ENCODE assay signal across 8 mouse cellular contexts in the genomic region with DNA sequence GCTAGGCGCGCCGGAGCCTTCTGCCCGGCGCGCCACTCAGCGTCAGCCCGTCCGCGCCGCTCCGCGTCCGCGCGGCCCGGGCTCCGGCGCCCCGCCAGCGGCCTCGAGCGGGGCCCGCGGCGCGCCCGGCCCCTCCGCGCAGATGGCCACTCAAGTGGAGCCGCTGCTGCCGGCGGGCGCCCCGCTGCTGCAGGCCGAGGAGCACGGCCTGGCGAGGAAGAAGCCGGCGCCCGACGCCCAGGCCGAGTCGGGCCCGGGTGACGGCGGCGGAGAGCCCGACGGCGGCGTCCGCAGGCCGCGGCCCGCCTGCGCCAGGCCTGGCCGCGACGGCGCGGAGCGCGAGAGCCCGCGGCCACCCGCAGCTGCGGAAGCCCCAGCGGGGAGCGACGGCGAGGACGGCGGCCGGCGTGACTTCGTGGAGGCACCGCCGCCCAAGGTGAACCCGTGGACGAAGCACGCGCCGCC. TPM values are rescaled to one million over a fixed set of nuclear protein-coding genes. Genes with fewer than 3 reads are reported as not detected.
DNase-seq lines count a peak whose midpoint lies in the region; ATAC-seq lines count a peak whose summit lies in the region.

Gene Larp1 (plus strand): TSS at position 14 of the 465 bp plus-strand sequence.

- H3K9ac ChIP-seq in intestine, embryonic 16.5 days (ENCODE audit: low read depth, low read length): peak within 1 kb of the TSS; percentile 96

- H3K27me3 ChIP-seq in intestine, embryonic 16.5 days (replicated peaks; ENCODE audit: control insufficient read depth, insufficient read depth, low read length): no peaks in the 10 kb centered on the region
- no peaks in the 10 kb centered on the region for H3K27me3 ChIP-seq in megakaryocyte, embryonic 14.5 days (replicated peaks)

- peak within 1 kb of the TSS; percentile 92 for H3K27ac ChIP-seq in intestine, embryonic 16.5 days (ENCODE audit: low read length)

- peak; percentile 49 for DNase-seq in kidney, adult 18-20 months
- DNase-seq in kidney, adult 11 months: no peak
- DNase-seq in cerebellum, adult 9-10 months: peak; percentile 63
- DNase-seq in gastrocnemius, postnatal 36 days: peak in 1 of 2 experiments; percentile 33
- no peak for DNase-seq in ovary, postnatal 10 days (ENCODE audit: low spot score)

- peak; percentile 16 for ATAC-seq in CD4-positive, CD25-positive, alpha-beta regulatory T cell, adult 4 months
- ATAC-seq in intestine, embryonic 16.5 days: peak; percentile 59

- peaks cover 31% of the 10 kb centered on the region for H3K4me1 ChIP-seq in intestine, embryonic 16.5 days (ENCODE audit: control insufficient read depth, insufficient read depth, low read length)
- H3K4me1 ChIP-seq in megakaryocyte, embryonic 14.5 days: peaks cover 44% of the 10 kb centered on the region

- H3K36me3 ChIP-seq in intestine, embryonic 16.5 days (ENCODE audit: control insufficient read depth, insufficient read depth, low read length): no peaks in the 10 kb centered on the region
- H3K36me3 ChIP-seq in megakaryocyte, embryonic 14.5 days (replicated peaks; ENCODE audit: low read length): no peaks in the 10 kb centered on the region

- H3K4me3 ChIP-seq in intestine, embryonic 16.5 days (ENCODE audit: low read length): peak within 1 kb of the TSS; percentile 97
- H3K4me3 ChIP-seq in megakaryocyte, embryonic 14.5 days (replicated peaks): peak within 1 kb of the TSS; percentile 98

- H3K9me3 ChIP-seq in intestine, embryonic 16.5 days (ENCODE audit: control insufficient read depth, low read length): no peaks in the 10 kb centered on the region
- no peaks in the 10 kb centered on the region for H3K9me3 ChIP-seq in megakaryocyte, embryonic 14.5 days

- H3K4me2 ChIP-seq in intestine, embryonic 16.5 days (ENCODE audit: low read depth, low read length): peak within 1 kb of the TSS; percentile 93

- intact Hi-C loops in gastrocnemius, postnatal 36 days (cut with DNase I): loop anchor here (5.0 kb wide), 1 partner anchor 93 kb away; the partner anchor contains the start of gene Cnot8

- WGBS in intestine, embryonic 16.5 days: under 1% methylated on average over 79 of the region's 84 CpGs

RNA-seq across cellular contexts. Expression of gene Larp1, which starts in this region (rescaled TPM):
- 10 to 100 TPM; 27.0 to 36.1 TPM for polyA plus RNA-seq in CD4-positive, CD25-positive, alpha-beta regulatory T cell, adult 4 months (2017; shearing (Covaris generic))
- 10 to 100 TPM; 81.7 to 82.8 TPM for total RNA-seq in gastrocnemius, postnatal 36 days (2021)
- 16.5 and 16.7 TPM in 2 replicates for polyA plus RNA-seq in intestine, embryonic 16.5 days (2015; fragmentation: Nextera tagmentation; extraction: Ambion mirVana)
- polyA plus RNA-seq in megakaryocyte, embryonic 14.5 days (2012; ENCODE audit: insufficient read depth, low replicate concordance): 25.9 and 62.2 TPM in 2 replicates

Comparison
In these comparisons a context has a peak if more than half of its experiments do, and no peak if none do; other contexts are left out.
1. DNase-seq: peak in kidney, adult 18-20 months (single experiment) and cerebellum, adult 9-10 months (single experiment); none in kidney, adult 11 months (single experiment) and ovary, postnatal 10 days (single experiment).